Mouse (Mus musculus) thymus, adult 2 months (tissue): ENCODE measurements at regions not wholly inside any gene's neighbourhood (a gene's known extent, or its start where the extent isn't known, plus 50 kb on each side); places are given as distances from the start of the nearest gene placed in this dataset.

ENCODE experiments used
- CTCF ChIP-seq: fragments of 200-500 bp; IDR thresholded peaks from 2 replicates; pipeline ENCODE4 v1.5.1; 2012; ENCODE audit warnings: mild to moderate bottlenecking, control low read depth, low read length, moderate library complexity, borderline replicate concordance; ENCODE audit not compliant: control insufficient read depth, poor library complexity, insufficient read depth; ENCODE audit errors: extremely low read depth
- POLR2A ChIP-seq: fragments of 200-500 bp; IDR thresholded peaks from 2 replicates; pipeline ENCODE4 v1.6.1; 2012; ENCODE audit warnings: mild to moderate bottlenecking, low read length, control low read depth, moderate library complexity; ENCODE audit not compliant: control insufficient read depth, poor library complexity, insufficient read depth; ENCODE audit errors: extremely low read depth

DNA sequence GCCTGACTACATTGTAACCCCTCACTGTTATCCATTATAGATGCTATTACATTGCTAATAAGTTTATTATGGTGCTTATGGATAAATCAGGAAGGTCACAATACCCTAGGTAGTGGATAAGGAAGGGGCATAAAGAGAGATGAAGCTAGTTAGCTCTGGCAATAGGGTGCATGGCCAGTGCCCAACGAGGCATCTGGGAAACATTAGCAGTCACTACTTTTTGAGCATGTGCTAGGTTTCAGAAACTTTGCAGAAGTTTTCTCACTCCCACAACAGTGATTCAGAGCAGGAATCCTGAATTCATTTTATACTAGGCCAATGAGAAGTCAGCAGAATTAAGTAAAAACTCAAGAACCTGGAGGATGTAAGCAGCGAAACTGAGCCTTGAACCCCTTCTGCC is 294.7 kb downstream of the Plpp3 start:
- TF ChIP-seq CTCF (no peak), POLR2A (no peak)
